Mouse (Mus musculus) erythroblast, embryonic 14.5 days (primary cell): ENCODE results near the gene Vmn1r81. TPM values are rescaled to one million over a fixed set of nuclear protein-coding genes. Genes with fewer than 3 reads are reported as not detected.

ENCODE experiments used
- H3K27me3 ChIP-seq: 2 replicates; pipeline ENCODE4 v1.6.1; 2012; ENCODE audit warnings: inconsistent platforms; ENCODE audit not compliant: control insufficient read depth
- H3K36me3 ChIP-seq: 2 replicates; pipeline ENCODE4 v1.6.1; 2012; ENCODE audit warnings: mild to moderate bottlenecking, inconsistent platforms; ENCODE audit not compliant: control insufficient read depth
- H3K4me1 ChIP-seq: 2 replicates; pipeline ENCODE4 v1.6.1; 2012; ENCODE audit warnings: inconsistent platforms; ENCODE audit not compliant: control insufficient read depth
- H3K4me3 ChIP-seq: replicated peaks from 2 replicates; pipeline ENCODE3; 2012; ENCODE audit warnings: moderate library complexity, mild to moderate bottlenecking, inconsistent platforms
- H3K9me3 ChIP-seq: 2 replicates; pipeline ENCODE4 v1.6.1; 2012; ENCODE audit warnings: low read length, inconsistent platforms, mixed read lengths; ENCODE audit not compliant: control insufficient read depth
- GATA1 ChIP-seq: IDR thresholded peaks from 2 replicates; pipeline ENCODE4 v1.6.1; 2012; ENCODE audit warnings: low read length, inconsistent platforms, mixed read lengths
- TAL1 ChIP-seq: IDR thresholded peaks from 3 replicates; pipeline ENCODE4 v1.6.1; 2012; ENCODE audit warnings: low read length, inconsistent platforms, mixed read lengths
- polyA plus RNA-seq: library from polyadenylated mRNA; stranded (reverse); fragments of >175 nt; gene quantifications from 2 replicates; pipeline ENCODE4 v1.2.3, GENCODE M21; 2012

The Vmn1r81 gene
- polyA plus RNA-seq, result under 0.01 TPM in 1 of 2 replicates, not detected in the other

DNA sequence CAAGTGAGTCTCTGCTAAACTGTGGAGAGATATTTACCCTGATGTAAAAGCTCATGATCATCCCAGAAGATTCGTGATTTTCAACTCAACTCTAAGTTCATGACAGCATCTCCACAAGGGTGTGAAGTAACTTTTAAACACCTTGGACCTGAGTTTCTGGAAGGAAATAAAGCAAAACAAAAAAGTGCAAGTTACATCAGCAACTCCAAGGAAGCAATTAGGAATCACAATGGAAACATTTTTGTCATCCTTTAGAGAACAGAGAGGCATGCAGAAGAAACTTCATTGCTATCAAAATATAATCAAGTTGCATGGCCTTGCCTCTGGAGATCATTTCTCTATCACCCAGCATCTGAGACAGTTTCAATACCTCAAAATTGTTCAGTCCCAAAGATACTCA, at the start of gene Vmn1r81:
Gene Vmn1r81, minus strand, starts transcription at position 101 of the 400 bp plus-strand sequence.
- H3K4me3 ChIP-seq, result no peak within 1 kb of the TSS
- no peaks in the 10 kb centered on the region for H3K9me3 ChIP-seq
- no peak for TF ChIP-seq TAL1
- no peak for TF ChIP-seq GATA1
- no peaks in the 10 kb centered on the region for H3K27me3 ChIP-seq
- H3K4me1 ChIP-seq, result no peaks in the 10 kb centered on the region
- H3K36me3 ChIP-seq, result no peaks in the 10 kb centered on the region

DNA sequence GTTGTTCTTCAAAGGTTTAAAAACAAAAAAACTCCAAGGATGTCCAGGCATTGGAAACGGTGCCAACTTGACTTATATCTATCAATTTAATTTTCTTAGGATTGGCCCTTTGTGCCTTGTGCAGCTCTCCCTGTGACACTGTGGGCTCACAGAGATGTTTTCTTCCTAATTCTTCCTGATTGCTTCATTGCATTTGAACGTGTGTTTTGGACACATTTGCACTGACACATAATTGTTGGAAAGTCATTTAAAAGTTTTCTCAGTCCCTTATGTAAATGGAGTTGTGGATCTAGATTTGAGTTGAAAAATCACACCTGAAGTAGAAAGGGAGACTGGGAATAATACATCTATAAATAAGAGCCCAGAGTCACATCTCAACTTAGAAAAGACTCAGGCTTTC, 32.1 kb upstream of the Vmn1r81 start, which contains the start of gene Vmn1r82:
Gene Vmn1r82, plus strand, starts transcription at position 301 of the 400 bp plus-strand sequence.
- Histone ChIP-seq H3K36me3 (no peaks in the 10 kb centered on the region), H3K9me3 (peaks cover 2% of the 10 kb centered on the region; the same call in 1 of the 2 replicates), H3K27me3 (no peaks in the 10 kb centered on the region), H3K4me3 (no peak within 1 kb of the TSS), H3K4me1 (no peaks in the 10 kb centered on the region)
- TF ChIP-seq TAL1 (no peak), GATA1 (no peak)

DNA sequence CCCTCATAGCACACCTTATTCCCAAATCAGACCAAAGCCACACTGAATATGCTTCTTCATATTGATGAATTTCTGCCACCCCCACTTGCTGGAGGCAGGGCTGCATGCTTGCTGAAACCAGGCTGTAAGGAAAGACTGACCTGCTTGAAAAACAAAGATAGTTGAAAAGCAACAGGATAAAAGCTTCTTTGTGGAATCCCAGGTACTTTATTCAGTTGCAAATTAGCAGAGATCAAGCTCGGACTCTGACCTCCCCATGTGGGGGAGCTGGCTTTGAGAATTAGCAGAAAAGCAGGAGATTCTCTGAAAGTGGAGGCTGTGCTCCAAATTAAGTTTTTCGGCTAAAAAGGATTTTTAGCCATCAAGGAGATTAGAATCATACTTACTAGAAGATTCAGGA, 63.9 kb downstream of the Vmn1r81 start:
- Histone ChIP-seq H3K4me1 (no peaks in the 10 kb centered on the region), H3K4me3 (no peak overlapping the region), H3K36me3 (no peaks in the 10 kb centered on the region), H3K27me3 (no peaks in the 10 kb centered on the region), H3K9me3 (peaks cover 4% of the 10 kb centered on the region)
- TF ChIP-seq TAL1 (no peak), GATA1 (no peak)

Other genes starting within 250 kb of the Vmn1r81 start
- gene Vmn1r77, start 231.5 kb downstream of the Vmn1r81 start, polyA plus RNA-seq, result under 0.01 TPM in 1 of 2 replicates, not detected in the other
- not detected in 2 replicates for gene Vmn1r78, start 118.0 kb downstream of the Vmn1r81 start, polyA plus RNA-seq
- gene Vmn1r79, start 97.0 kb downstream of the Vmn1r81 start, polyA plus RNA-seq, result not detected in 2 replicates
- under 0.01 and 0.01 TPM in 2 replicates for gene Vmn1r80, start 79.0 kb downstream of the Vmn1r81 start, polyA plus RNA-seq
- gene Vmn1r82, start 32.2 kb upstream of the Vmn1r81 start, polyA plus RNA-seq, result not detected in 2 replicates
- gene Vmn1r83, start 61.2 kb upstream of the Vmn1r81 start, polyA plus RNA-seq, result not detected in 2 replicates
- not detected in 2 replicates for gene Vmn1r84, start 101.0 kb upstream of the Vmn1r81 start, polyA plus RNA-seq
- not detected in 2 replicates for gene Zfp551, start 154.5 kb upstream of the Vmn1r81 start, polyA plus RNA-seq
- 0.06 TPM in 1 of 2 replicates, not detected in the other for gene Zfp606, start 210.0 kb upstream of the Vmn1r81 start, polyA plus RNA-seq
- not detected in 2 replicates for gene 2900092C05Rik, start 244.2 kb upstream of the Vmn1r81 start, polyA plus RNA-seq